Mouse (Mus musculus) left cerebral cortex, postnatal 4 days (tissue): ENCODE results near the gene Mrpl9. TPM values are rescaled to one million over a fixed set of nuclear protein-coding genes. Genes with fewer than 3 reads are reported as not detected.

Source experiments
- DNase-seq: peaks from one replicate; pipeline ENCODE4 v3.0.0-alpha.2; 2022
- intact Hi-C: fragments of 180-260 bp; cut with DNase I; formaldehyde crosslinking; loops from one replicate; pipeline ENCODE4 v1.15.1; 2025
- total RNA-seq, 2 experiments: library from RNA; stranded (reverse); gene quantifications; 2 replicates each; pipeline ENCODE4 v1.2.3; 2021

Mrpl9 gene
- total RNA-seq, 2 experiments from 2014 or later = 39.2 to 39.9 TPM

GRCm38 (mm10) chr3:94463926-94464578 is 20.9 kb downstream of the Mrpl9 start:
- DNase-seq = no peak
- intact Hi-C loops = no loop called here

GRCm38 (mm10) chr3:94465632-94466430 is 22.7 kb downstream of the Mrpl9 start:
- intact Hi-C loops = no loop called here
- no peak for DNase-seq

- no peak for DNase-seq
- intact Hi-C loops = no loop called here
Measured at GRCm38 (mm10) chr3:94468931-94469330, 25.8 kb downstream of the Mrpl9 start.

GRCm38 (mm10) chr3:94472447-94473114 is 29.5 kb downstream of the Mrpl9 start:
- intact Hi-C loops = no loop called here
- peak; percentile 49 for DNase-seq

GRCm38 (mm10) chr3:94473115-94473505 is 30.0 kb downstream of the Mrpl9 start:
- no peak for DNase-seq
- intact Hi-C loops = no loop called here

GRCm38 (mm10) chr3:94473567-94474232 is 30.6 kb downstream of the Mrpl9 start:
- no peak for DNase-seq
- intact Hi-C loops = no loop called here

GRCm38 (mm10) chr3:94476301-94477035 is 33.4 kb downstream of the Mrpl9 start:
- intact Hi-C loops = no loop called here
- DNase-seq = no peak

- DNase-seq = no peak
- intact Hi-C loops = no loop called here
Measured at GRCm38 (mm10) chr3:94477444-94477843, 34.3 kb downstream of the Mrpl9 start.

GRCm38 (mm10) chr3:94477981-94478422 is 34.9 kb downstream of the Mrpl9 start, which contains the start of gene Celf3:
Gene Celf3 (plus strand): TSS chr3:94478295.
- DNase-seq = peak; percentile 79
- intact Hi-C loops = no loop called here

- intact Hi-C loops = no loop called here
- peak; percentile 42 for DNase-seq
Measured at GRCm38 (mm10) chr3:94478591-94479169, 35.6 kb downstream of the Mrpl9 start.

GRCm38 (mm10) chr3:94479564-94479963 is 36.4 kb downstream of the Mrpl9 start:
- no peak for DNase-seq
- intact Hi-C loops = no loop called here

- intact Hi-C loops = no loop called here
- no peak for DNase-seq
Measured at GRCm38 (mm10) chr3:94480291-94480884, 37.3 kb downstream of the Mrpl9 start, which contains the start of gene Riiad1. Gene Riiad1 (minus strand): TSS chr3:94480341.

GRCm38 (mm10) chr3:94481429-94481828 is 38.3 kb downstream of the Mrpl9 start:
- no peak for DNase-seq
- intact Hi-C loops = no loop called here

- intact Hi-C loops = no loop called here
- DNase-seq = no peak
Measured at GRCm38 (mm10) chr3:94482764-94483385, 39.8 kb downstream of the Mrpl9 start.

- DNase-seq = peak; percentile 96
- intact Hi-C loops = no loop called here
Measured at GRCm38 (mm10) chr3:94483790-94484439, 40.8 kb downstream of the Mrpl9 start.

GRCm38 (mm10) chr3:94485922-94486321 is 42.8 kb downstream of the Mrpl9 start:
- peak; percentile 57 for DNase-seq
- intact Hi-C loops = no loop called here

GRCm38 (mm10) chr3:94487581-94487980 is 44.5 kb downstream of the Mrpl9 start:
- DNase-seq = no peak

GRCm38 (mm10) chr3:94497162-94497561 is 54.0 kb downstream of the Mrpl9 start:
- intact Hi-C loops = no loop called here
- DNase-seq = no peak

More at GRCm38 (mm10) chr3:94487581-94487980, 44.5 kb downstream of the Mrpl9 start:
- intact Hi-C loops = no loop called here
